Mouse (Mus musculus) left cerebral cortex, postnatal 10 days (tissue): ENCODE measurements around the gene Cdk19. TPM values are rescaled to one million over a fixed set of nuclear protein-coding genes. Genes with fewer than 3 reads are reported as not detected.

ENCODE experiments used
- DNase-seq, 2 experiments: peaks; one replicate each; pipeline ENCODE4 v3.0.0; 2021 to 2022; ENCODE audit warnings: low spot score in 2 of 2, mixed read lengths in 1 of 2; ENCODE audit errors: extremely low spot score in 1 of 2
- intact Hi-C: fragments of 180-260 bp; cut with DNase I; formaldehyde crosslinking; loops from one replicate; pipeline ENCODE4 v1.15.1; 2025
- total RNA-seq, 2 experiments: library from RNA; stranded (reverse); gene quantifications; 2 replicates each; pipeline ENCODE4 v1.2.3; 2021

Gene Cdk19
- total RNA-seq, 2 experiments from 2014 or later = 44.0 to 46.7 TPM

- DNase-seq = no peak
- intact Hi-C loops = no loop called here
Observed at GRCm38 (mm10) chr10:40459141-40459540, 119.8 kb downstream of the Cdk19 start.

- intact Hi-C loops = no loop called here
Observed at GRCm38 (mm10) chr10:40461362-40461761, 122.0 kb downstream of the Cdk19 start.

GRCm38 (mm10) chr10:40462257-40462656, 122.9 kb downstream of the Cdk19 start:
- intact Hi-C loops = no loop called here
- DNase-seq = no peak

More at GRCm38 (mm10) chr10:40461362-40461761, 122.0 kb downstream of the Cdk19 start:
- DNase-seq = no peak

GRCm38 (mm10) chr10:40467174-40467911, 128.0 kb downstream of the Cdk19 start:
- intact Hi-C loops = no loop called here
- DNase-seq = no peak

- no peak for DNase-seq
- intact Hi-C loops = no loop called here
Observed at GRCm38 (mm10) chr10:40467912-40468254, 128.5 kb downstream of the Cdk19 start.

- intact Hi-C loops = no loop called here
- no peak for DNase-seq
Observed at GRCm38 (mm10) chr10:40469145-40469544, 129.8 kb downstream of the Cdk19 start.

- no peak for DNase-seq
- intact Hi-C loops = no loop called here
Observed at GRCm38 (mm10) chr10:40476535-40477285, 137.3 kb downstream of the Cdk19 start.

- intact Hi-C loops = no loop called here
- no peak for DNase-seq
Observed at GRCm38 (mm10) chr10:40477426-40478075, 138.2 kb downstream of the Cdk19 start.

- intact Hi-C loops = no loop called here
- no peak for DNase-seq
Observed at GRCm38 (mm10) chr10:40478626-40479025, 139.3 kb downstream of the Cdk19 start.

GRCm38 (mm10) chr10:40479216-40479615, 139.9 kb downstream of the Cdk19 start:
- intact Hi-C loops = no loop called here
- DNase-seq = no peak

GRCm38 (mm10) chr10:40479621-40480193, 140.3 kb downstream of the Cdk19 start:
- intact Hi-C loops = no loop called here

GRCm38 (mm10) chr10:40481534-40481933, 142.2 kb downstream of the Cdk19 start:
- DNase-seq = no peak
- intact Hi-C loops = no loop called here

More at GRCm38 (mm10) chr10:40479621-40480193, 140.3 kb downstream of the Cdk19 start:
- DNase-seq = no peak

- no peak for DNase-seq
- intact Hi-C loops = no loop called here
Observed at GRCm38 (mm10) chr10:40482285-40482684, 142.9 kb downstream of the Cdk19 start.

- intact Hi-C loops = no loop called here
- no peak for DNase-seq
Observed at GRCm38 (mm10) chr10:40489086-40489796, 149.9 kb downstream of the Cdk19 start.

- intact Hi-C loops = no loop called here
Observed at GRCm38 (mm10) chr10:40491131-40491530, 151.8 kb downstream of the Cdk19 start.

GRCm38 (mm10) chr10:40491748-40492147, 152.4 kb downstream of the Cdk19 start:
- DNase-seq = no peak
- intact Hi-C loops = no loop called here

More at GRCm38 (mm10) chr10:40491131-40491530, 151.8 kb downstream of the Cdk19 start:
- DNase-seq = no peak

GRCm38 (mm10) chr10:40494181-40495162, 155.1 kb downstream of the Cdk19 start:
- no peak for DNase-seq
- intact Hi-C loops = no loop called here
